Mouse (Mus musculus): Measurements from ENCODE around the gene Oas1c. TPM values are rescaled to one million over a fixed set of nuclear protein-coding genes. Genes with fewer than 3 reads are reported as not detected.
"Not testable (repeated sequence)": the region's sequence is repeated elsewhere in the genome, so short reads cannot be mapped to it uniquely, and the experiment has no call there.

Oas1c gene
- total and polyA plus RNA-seq, 3 experiments: 1.6 to 3.6 (median 3.6) TPM

- H3K4me3 ChIP-seq (replicated peaks in 1 of 3; ENCODE audit: low read depth in 2 of 3, low read length in 2 of 3, poor library complexity in 1 of 3): not testable (repeated sequence)
These were observed 16.8 kb downstream of the Oas1c start, which contains the start of gene Oas1e for GRCm38 (mm10) chr5:120795480-120796034. TSS of gene Oas1e (minus strand) at chr5:120795530.

GRCm38 (mm10) chr5:120793043-120793442 is 19.3 kb downstream of the Oas1c start:
- peak; percentile 48 for DNase-seq (ENCODE audit: extremely low read depth)
- no peak overlapping the region for H3K4me2 ChIP-seq (ENCODE audit: insufficient read depth, low read depth, poor library complexity, severe bottlenecking)
- peaks cover 38% of the 10 kb centered on the region for H3K27me3 ChIP-seq (replicated peaks)

More at GRCm38 (mm10) chr5:120795480-120796034, 16.8 kb downstream of the Oas1c start, which contains the start of gene Oas1e:
- H3K27me3 ChIP-seq (replicated peaks): peaks cover 17% of the 10 kb centered on the region
- H3K4me1 ChIP-seq (ENCODE audit: control insufficient read depth in 1 of 2, insufficient read depth in 2 of 2); H3K9ac ChIP-seq (ENCODE audit: insufficient read depth, low read depth); H3K4me2 ChIP-seq (ENCODE audit: insufficient read depth, low read depth, poor library complexity, severe bottlenecking); DNase-seq (ENCODE audit: extremely low read depth); H3K36me3 ChIP-seq (replicated peaks in 1 of 2; ENCODE audit: control insufficient read depth in 1 of 2, insufficient read depth in 1 of 2, low read length in 1 of 2); H3K9me3 ChIP-seq (replicated peaks; ENCODE audit: low read length); H3K27ac ChIP-seq (ENCODE audit: insufficient read depth, low read depth); dilution Hi-C loops (cut with MboI; ENCODE audit: extremely low pct_ligation_motif_present, extremely low pct_unique_long_range_greater_than_20kb, low sequenced_read_pairs); H3K79me2 ChIP-seq (replicated peaks; ENCODE audit: control insufficient read depth, extremely low read depth, insufficient read depth, poor library complexity, severe bottlenecking): not testable (repeated sequence)
- in situ Hi-C loops (cut with MboI; ENCODE audit: low pct_ligation_motif_present, low pct_unique_long_range_greater_than_20kb, low sequenced_read_pairs): loop anchor here (10.0 kb wide), 1 partner anchor 119 kb away; the partner anchor contains the start of gene Oas1d

GRCm38 (mm10) chr5:120787042-120787441 is 25.3 kb downstream of the Oas1c start:
- H3K27me3 ChIP-seq (replicated peaks): peaks cover 54% of the 10 kb centered on the region
- no peak overlapping the region for H3K4me2 ChIP-seq (ENCODE audit: insufficient read depth, low read depth, poor library complexity, severe bottlenecking)
- H3K4me3 ChIP-seq (replicated peaks in 1 of 3; ENCODE audit: low read depth in 2 of 3, low read length in 2 of 3, poor library complexity in 1 of 3): no peak overlapping the region
- no peaks in the 10 kb centered on the region for H3K36me3 ChIP-seq (replicated peaks in 1 of 2; ENCODE audit: control insufficient read depth in 1 of 2, insufficient read depth in 1 of 2, low read length in 1 of 2)
- no peak overlapping the region for H3K9ac ChIP-seq (ENCODE audit: insufficient read depth, low read depth)
- in situ Hi-C loops (cut with MboI; ENCODE audit: low pct_ligation_motif_present, low pct_unique_long_range_greater_than_20kb, low sequenced_read_pairs): no loop called here
- DNase-seq (ENCODE audit: extremely low read depth): no peak
- no peaks in the 10 kb centered on the region for H3K9me3 ChIP-seq (replicated peaks; ENCODE audit: low read length)
- no peak overlapping the region for H3K27ac ChIP-seq (ENCODE audit: insufficient read depth, low read depth)
- dilution Hi-C loops (cut with MboI; ENCODE audit: extremely low pct_ligation_motif_present, extremely low pct_unique_long_range_greater_than_20kb, low sequenced_read_pairs): no loop called here
- no peaks in the 10 kb centered on the region for H3K79me2 ChIP-seq (replicated peaks; ENCODE audit: control insufficient read depth, extremely low read depth, insufficient read depth, poor library complexity, severe bottlenecking)
- H3K4me1 ChIP-seq (ENCODE audit: control insufficient read depth in 1 of 2, insufficient read depth in 2 of 2): no peaks in the 10 kb centered on the region
- TF ChIP-seq NRF1 (IDR thresholded peaks at IDR 0.05; ENCODE audit: low read depth, low read length) (no peak), BHLHE40 (IDR thresholded peaks at IDR 0.05; ENCODE audit: low read depth, low read length) (no peak), JUN (IDR thresholded peaks at IDR 0.05; ENCODE audit: insufficient read depth, low read depth, low read length) (no peak), GABPA (IDR thresholded peaks at IDR 0.05; ENCODE audit: insufficient replicate concordance, low read depth, low read length) (no peak), RCOR1 (conservative IDR thresholded peaks at IDR 0.05; ENCODE audit: low read depth, low read length) (no peak), EP300 (IDR thresholded peaks at IDR 0.05; ENCODE audit: low read length) (no peak), MEF2A (IDR thresholded peaks at IDR 0.05; ENCODE audit: borderline replicate concordance, low read depth, low read length) (no peak), RAD21 (IDR thresholded peaks at IDR 0.05; ENCODE audit: low read depth, low read length) (no peak), MXI1 (IDR thresholded peaks at IDR 0.05; ENCODE audit: low read depth, low read length) (no peak), ZMIZ1 (IDR thresholded peaks at IDR 0.05; ENCODE audit: low read depth, low read length) (no peak), NELFE (IDR thresholded peaks at IDR 0.05; ENCODE audit: low read depth, low read length) (no peak), USF1 (IDR thresholded peaks at IDR 0.05; ENCODE audit: low read depth, low read length) (no peak), JUND (conservative IDR thresholded peaks at IDR 0.05; ENCODE audit: low read depth, low read length) (no peak), TBP (conservative IDR thresholded peaks at IDR 0.05; ENCODE audit: low read depth, low read length) (no peak), MAZ (IDR thresholded peaks at IDR 0.05; ENCODE audit: low read depth, low read length) (no peak)

More at GRCm38 (mm10) chr5:120793043-120793442, 19.3 kb downstream of the Oas1c start:
- dilution Hi-C loops (cut with MboI; ENCODE audit: extremely low pct_ligation_motif_present, extremely low pct_unique_long_range_greater_than_20kb, low sequenced_read_pairs) (no loop called here), in situ Hi-C loops (cut with MboI; ENCODE audit: low pct_ligation_motif_present, low pct_unique_long_range_greater_than_20kb, low sequenced_read_pairs) (loop anchor here (10.0 kb wide), 1 partner anchor 122 kb away; the partner anchor contains the start of gene Oas1d)
- no peak overlapping the region for H3K4me3 ChIP-seq (replicated peaks in 1 of 3; ENCODE audit: low read depth in 2 of 3, low read length in 2 of 3, poor library complexity in 1 of 3)
- H3K36me3 ChIP-seq (replicated peaks in 1 of 2; ENCODE audit: control insufficient read depth in 1 of 2, insufficient read depth in 1 of 2, low read length in 1 of 2): no peaks in the 10 kb centered on the region
- H3K9me3 ChIP-seq (replicated peaks; ENCODE audit: low read length): no peaks in the 10 kb centered on the region
- no peak overlapping the region for H3K9ac ChIP-seq (ENCODE audit: insufficient read depth, low read depth)
- TF ChIP-seq ELF1 (IDR thresholded peaks at IDR 0.05; ENCODE audit: low read depth, low read length) (no peak), USF2 (conservative IDR thresholded peaks at IDR 0.05; ENCODE audit: low read depth, low read length) (no peak), MYC (IDR thresholded peaks at IDR 0.05; ENCODE audit: low read depth, low read length) (no peak), CHD2 (IDR thresholded peaks at IDR 0.05; ENCODE audit: low read length) (no peak), CTCF (conservative IDR thresholded peaks at IDR 0.05 in 1 of 2, IDR thresholded peaks at IDR 0.05 in 1 of 2; ENCODE audit: low read depth in 2 of 2, low read length in 2 of 2) (peak; percentile 74 to 85), ETS1 (conservative IDR thresholded peaks at IDR 0.05; ENCODE audit: low read depth, low read length) (no peak), IRF4 (IDR thresholded peaks at IDR 0.05; ENCODE audit: low read depth, low read length) (no peak), HCFC1 (IDR thresholded peaks at IDR 0.05; ENCODE audit: low read depth, low read length) (no peak), USF1 (IDR thresholded peaks at IDR 0.05; ENCODE audit: low read depth, low read length) (no peak), JUND (conservative IDR thresholded peaks at IDR 0.05; ENCODE audit: low read depth, low read length) (no peak), MEF2A (IDR thresholded peaks at IDR 0.05; ENCODE audit: borderline replicate concordance, low read depth, low read length) (no peak), RCOR1 (conservative IDR thresholded peaks at IDR 0.05; ENCODE audit: low read depth, low read length) (no peak), BHLHE40 (IDR thresholded peaks at IDR 0.05; ENCODE audit: low read depth, low read length) (no peak), SMC3 (IDR thresholded peaks at IDR 0.05; ENCODE audit: low read depth, low read length) (peak; percentile 56), RAD21 (IDR thresholded peaks at IDR 0.05; ENCODE audit: low read depth, low read length) (peak; percentile 73), POLR2A (IDR thresholded peaks at IDR 0.05; ENCODE audit: low read depth, low read length) (no peak), POLR2AphosphoS2 (IDR thresholded peaks at IDR 0.05; ENCODE audit: low read depth, low read length) (no peak), ZNF384 (IDR thresholded peaks at IDR 0.05; ENCODE audit: low read depth, low read length) (no peak), MAFK (IDR thresholded peaks at IDR 0.05; ENCODE audit: insufficient replicate concordance, low read length) (no peak), UBTF (IDR thresholded peaks at IDR 0.05; ENCODE audit: low read depth, low read length) (no peak), GABPA (IDR thresholded peaks at IDR 0.05; ENCODE audit: insufficient replicate concordance, low read depth, low read length) (no peak), TBP (conservative IDR thresholded peaks at IDR 0.05; ENCODE audit: low read depth, low read length) (no peak), NELFE (IDR thresholded peaks at IDR 0.05; ENCODE audit: low read depth, low read length) (no peak), ZKSCAN1 (IDR thresholded peaks at IDR 0.05; ENCODE audit: borderline replicate concordance, low read depth, low read length) (no peak), KAT2A (IDR thresholded peaks at IDR 0.05; ENCODE audit: insufficient replicate concordance, low read length) (no peak), SIN3A (IDR thresholded peaks at IDR 0.05; ENCODE audit: low read length) (no peak)
- no peaks in the 10 kb centered on the region for H3K79me2 ChIP-seq (replicated peaks; ENCODE audit: control insufficient read depth, extremely low read depth, insufficient read depth, poor library complexity, severe bottlenecking)
- no peak overlapping the region for H3K27ac ChIP-seq (ENCODE audit: insufficient read depth, low read depth)
- no peaks in the 10 kb centered on the region for H3K4me1 ChIP-seq (ENCODE audit: control insufficient read depth in 1 of 2, insufficient read depth in 2 of 2)
